Mouse (Mus musculus) myocyte (in vitro differentiated cells): ENCODE measurements at regions not wholly inside any gene's neighbourhood (a gene's known extent, or its start where the extent isn't known, plus 50 kb on each side); places are given as distances from the start of the nearest gene placed in this dataset.

Experiments used
- H3K27me3 ChIP-seq: one replicate; pipeline ENCODE4 v1.6.1; 2011; ENCODE audit not compliant: control insufficient read depth, insufficient read depth, insufficient read length
- H3K36me3 ChIP-seq: one replicate; pipeline ENCODE4 v1.6.1; 2011; ENCODE audit not compliant: control insufficient read depth, insufficient read depth
- H3K4me2 ChIP-seq: one replicate; pipeline ENCODE4 v1.6.1; 2011; ENCODE audit warnings: low read depth, control low read depth
- H3K4me3 ChIP-seq: one replicate; pipeline ENCODE4 v1.5.1; 2011; ENCODE audit warnings: mild to moderate bottlenecking, control low read depth, moderate library complexity
- H3K79me2 ChIP-seq: one replicate; pipeline ENCODE4 v1.6.1; 2011; ENCODE audit not compliant: control insufficient read depth, insufficient read depth
- H3ac ChIP-seq: one replicate; pipeline ENCODE4 v1.6.1; 2011; ENCODE audit not compliant: control insufficient read depth, insufficient read length
- CEBPB ChIP-seq: IDR thresholded peaks from 2 replicates; pipeline ENCODE4 v1.6.1; 2011; ENCODE audit warnings: mild to moderate bottlenecking, moderate library complexity; ENCODE audit not compliant: poor library complexity, insufficient read depth, severe bottlenecking
- E2F4 ChIP-seq: IDR thresholded peaks from one replicate; pipeline ENCODE4 v1.6.1; 2011; ENCODE audit warnings: mild to moderate bottlenecking, control low read depth, moderate library complexity; ENCODE audit not compliant: insufficient read depth
- MAX ChIP-seq: IDR thresholded peaks from one replicate; pipeline ENCODE4 v1.6.1; 2011; ENCODE audit warnings: low read depth, mild to moderate bottlenecking, control low read depth
- MYOD1 ChIP-seq, 3 experiments: IDR thresholded peaks; one replicate each; pipeline ENCODE4 v1.6.1; 2011; ENCODE audit warnings: control low read depth in 2 of 3, low read depth in 2 of 3, mild to moderate bottlenecking in 2 of 3, moderate library complexity in 1 of 3; ENCODE audit not compliant: insufficient read length in 2 of 3, control insufficient read depth in 1 of 3
- MYOG ChIP-seq, 3 experiments: IDR thresholded peaks; one replicate each; pipeline ENCODE4 v1.6.1; 2011; ENCODE audit warnings: control low read depth in 2 of 3, low read depth in 2 of 3, mild to moderate bottlenecking in 2 of 3; ENCODE audit not compliant: insufficient read length in 2 of 3, control insufficient read depth in 1 of 3, insufficient read depth in 1 of 3
- POLR2A ChIP-seq: IDR thresholded peaks from one replicate; pipeline ENCODE4 v1.6.1; 2011; ENCODE audit warnings: low read depth, mild to moderate bottlenecking, control low read depth, moderate library complexity; ENCODE audit not compliant: insufficient read length
- POLR2AphosphoS2 ChIP-seq: IDR thresholded peaks from one replicate; pipeline ENCODE4 v1.6.1; 2011; ENCODE audit warnings: low read depth, control low read depth; ENCODE audit not compliant: insufficient read length
- REST ChIP-seq: IDR thresholded peaks from one replicate; pipeline ENCODE4 v1.6.1; 2011; ENCODE audit warnings: mild to moderate bottlenecking, control low read depth, moderate library complexity; ENCODE audit not compliant: insufficient read depth, insufficient read length
- SRF ChIP-seq: IDR thresholded peaks from one replicate; pipeline ENCODE4 v1.6.1; 2011; ENCODE audit warnings: low read depth; ENCODE audit not compliant: control insufficient read depth, insufficient read length
- TCF12 ChIP-seq: IDR thresholded peaks from one replicate; pipeline ENCODE4 v1.6.1; 2011; ENCODE audit warnings: mild to moderate bottlenecking, control low read depth; ENCODE audit not compliant: poor library complexity, insufficient read depth, severe bottlenecking
- TCF3 ChIP-seq: IDR thresholded peaks from one replicate; pipeline ENCODE4 v1.6.1; 2011; ENCODE audit warnings: low read depth, control low read depth; ENCODE audit not compliant: insufficient read length
- USF1 ChIP-seq: IDR thresholded peaks from one replicate; pipeline ENCODE4 v1.6.1; 2011; ENCODE audit warnings: low read depth, mild to moderate bottlenecking, control low read depth, moderate library complexity

DNA sequence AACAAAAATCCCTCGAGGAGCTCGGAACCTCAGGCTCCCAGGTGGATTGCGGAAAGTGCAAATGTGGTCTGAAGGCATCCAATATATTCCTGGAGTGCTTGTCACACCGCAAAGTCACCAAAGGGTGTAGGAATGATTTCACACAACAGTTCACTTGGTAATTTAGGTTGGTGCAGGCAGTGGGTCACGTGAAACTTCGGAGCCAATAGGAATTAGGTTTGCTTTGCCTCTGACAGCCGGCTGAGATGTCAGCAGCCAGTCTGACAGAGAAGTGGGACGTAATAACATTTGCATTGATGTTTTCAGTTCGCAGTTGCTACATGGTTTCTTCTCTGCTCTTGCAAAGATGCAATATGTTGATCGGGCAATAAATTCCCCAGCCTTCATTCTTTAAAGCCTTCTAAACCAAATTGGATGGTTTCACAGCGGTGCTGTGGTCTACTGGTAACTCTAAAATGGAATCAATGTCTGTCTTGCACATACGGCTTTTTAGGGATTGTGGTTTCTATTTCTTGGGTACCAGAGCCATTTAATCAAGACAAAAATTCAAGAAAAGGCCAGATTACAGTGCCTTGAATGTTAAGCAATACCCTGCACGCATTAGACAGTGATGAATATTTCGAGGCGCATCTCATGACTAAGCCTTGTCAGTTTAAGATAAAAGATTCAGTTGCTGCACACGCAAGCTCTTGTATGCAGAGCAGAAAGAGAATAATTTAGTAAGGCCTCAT, 149.2 kb downstream of the Mtx2 start:
- no peak overlapping the region for H3K4me3 ChIP-seq
- no peaks in the 10 kb centered on the region for H3K27me3 ChIP-seq
- no peaks in the 10 kb centered on the region for H3K36me3 ChIP-seq
- TF ChIP-seq POLR2A (no peak), SRF (no peak), MYOD1 (IDR thresholded peaks at IDR 0.05; ENCODE audit: control insufficient read depth in 1 of 3, insufficient read length in 2 of 3, low read depth in 2 of 3) (no peak)
- no peaks in the 10 kb centered on the region for H3K79me2 ChIP-seq
- no peak overlapping the region for H3K4me2 ChIP-seq
- no peak overlapping the region for H3ac ChIP-seq

- H3K36me3 ChIP-seq, result no peaks in the 10 kb centered on the region
- no peaks in the 10 kb centered on the region for H3K27me3 ChIP-seq
- TF ChIP-seq USF1 (no peak), MYOG (IDR thresholded peaks at IDR 0.05; ENCODE audit: control insufficient read depth in 1 of 3, insufficient read depth in 1 of 3, insufficient read length in 2 of 3, low read depth in 2 of 3) (no peak), SRF (no peak), POLR2A (no peak), TCF3 (no peak), MYOD1 (IDR thresholded peaks at IDR 0.05; ENCODE audit: control insufficient read depth in 1 of 3, insufficient read length in 2 of 3, low read depth in 2 of 3) (no peak), POLR2AphosphoS2 (no peak), MAX (no peak), E2F4 (no peak), TCF12 (no peak), REST (no peak), CEBPB (no peak)
- no peak overlapping the region for H3K4me3 ChIP-seq
- H3ac ChIP-seq, result no peak overlapping the region
- no peak overlapping the region for H3K4me2 ChIP-seq
- H3K79me2 ChIP-seq, result no peaks in the 10 kb centered on the region
Observed at GRCm38 (mm10) chr2:74977348-74977747, 151.7 kb downstream of the Mtx2 start.

GRCm38 (mm10) chr2:74977828-74978227, 152.2 kb downstream of the Mtx2 start:
- no peak overlapping the region for H3K4me3 ChIP-seq
- H3ac ChIP-seq, result no peak overlapping the region
- TF ChIP-seq E2F4, result no peak
- TF ChIP-seq CEBPB, result no peak
- no peak for TF ChIP-seq POLR2A
- no peak for TF ChIP-seq REST
- no peak for TF ChIP-seq MYOG (IDR thresholded peaks at IDR 0.05; ENCODE audit: control insufficient read depth in 1 of 3, insufficient read depth in 1 of 3, insufficient read length in 2 of 3, low read depth in 2 of 3)
- no peak for TF ChIP-seq TCF3
- no peak for TF ChIP-seq POLR2AphosphoS2
- TF ChIP-seq SRF, result no peak
- TF ChIP-seq USF1, result no peak
- H3K79me2 ChIP-seq, result no peaks in the 10 kb centered on the region
- no peaks in the 10 kb centered on the region for H3K27me3 ChIP-seq
- no peaks in the 10 kb centered on the region for H3K36me3 ChIP-seq
- H3K4me2 ChIP-seq, result no peak overlapping the region

- TF ChIP-seq MYOD1 (IDR thresholded peaks at IDR 0.05; ENCODE audit: control insufficient read depth in 1 of 3, insufficient read length in 2 of 3, low read depth in 2 of 3) (no peak), MYOG (IDR thresholded peaks at IDR 0.05; ENCODE audit: control insufficient read depth in 1 of 3, insufficient read depth in 1 of 3, insufficient read length in 2 of 3, low read depth in 2 of 3) (no peak), SRF (no peak), POLR2A (no peak), TCF12 (no peak), USF1 (no peak), CEBPB (no peak), TCF3 (no peak), POLR2AphosphoS2 (no peak), MAX (no peak), E2F4 (no peak), REST (no peak)
- no peaks in the 10 kb centered on the region for H3K36me3 ChIP-seq
- H3K4me2 ChIP-seq, result no peak overlapping the region
- no peak overlapping the region for H3ac ChIP-seq
- H3K79me2 ChIP-seq, result no peaks in the 10 kb centered on the region
- no peaks in the 10 kb centered on the region for H3K27me3 ChIP-seq
- no peak overlapping the region for H3K4me3 ChIP-seq
Observed at GRCm38 (mm10) chr2:74981856-74982255, 156.3 kb downstream of the Mtx2 start.

GRCm38 (mm10) chr2:74993802-74994201, 168.2 kb downstream of the Mtx2 start:
- no peaks in the 10 kb centered on the region for H3K36me3 ChIP-seq
- H3K27me3 ChIP-seq, result no peaks in the 10 kb centered on the region
- no peak overlapping the region for H3ac ChIP-seq
- H3K79me2 ChIP-seq, result no peaks in the 10 kb centered on the region
- TF ChIP-seq MAX (no peak), TCF3 (no peak), REST (no peak), POLR2AphosphoS2 (no peak), CEBPB (no peak)
- no peak overlapping the region for H3K4me3 ChIP-seq
- no peak overlapping the region for H3K4me2 ChIP-seq
